Mouse (Mus musculus): ENCODE data around the gene Cdc42.

Cdc42 gene

DNA sequence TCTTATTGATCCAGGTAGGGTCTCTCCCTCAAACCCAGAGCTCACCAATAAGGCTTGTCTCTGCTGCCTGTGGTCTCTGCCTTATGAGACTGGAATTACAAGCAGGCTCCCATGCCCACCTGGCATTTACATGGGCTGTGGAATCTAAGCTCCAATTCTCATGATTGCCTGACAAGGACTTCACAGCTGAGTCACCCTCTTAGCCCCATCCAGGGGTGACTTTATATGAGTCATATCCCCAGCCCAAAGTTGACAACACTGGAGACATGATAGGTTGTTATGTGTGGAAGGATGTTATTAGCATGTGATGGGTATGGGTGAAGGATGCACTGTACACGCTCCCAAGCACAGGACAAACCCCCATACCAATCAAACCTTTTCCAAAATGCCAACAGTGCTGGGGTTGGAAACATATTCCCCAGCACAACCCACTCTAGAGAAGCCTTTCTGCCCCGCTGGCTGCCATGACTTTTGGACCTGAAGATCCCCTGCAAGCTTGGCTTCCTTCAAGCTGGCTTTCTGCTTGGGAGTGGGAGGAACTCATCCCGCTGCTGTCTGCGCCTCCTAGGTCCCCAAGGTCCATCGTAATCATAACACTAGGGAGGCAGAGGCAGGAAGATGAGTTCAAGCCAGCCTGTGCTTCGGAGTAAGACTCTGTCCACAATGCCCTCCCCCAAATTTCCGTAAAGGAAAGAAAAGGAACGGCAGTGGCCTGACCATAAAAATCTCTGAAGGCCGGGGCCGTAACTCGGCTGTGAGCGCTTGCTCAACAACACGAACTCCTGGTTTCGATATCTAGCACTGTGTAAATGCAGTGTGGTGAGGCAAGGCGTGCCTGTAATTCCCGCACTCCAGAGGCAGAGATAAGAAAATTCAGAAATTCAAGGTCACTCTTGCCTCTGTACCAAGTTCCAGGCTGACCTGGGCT is 14.3 kb upstream of the Cdc42 start:
- DNase-seq (ENCODE audit: low spot score in 2 of 2) = no peak

DNA sequence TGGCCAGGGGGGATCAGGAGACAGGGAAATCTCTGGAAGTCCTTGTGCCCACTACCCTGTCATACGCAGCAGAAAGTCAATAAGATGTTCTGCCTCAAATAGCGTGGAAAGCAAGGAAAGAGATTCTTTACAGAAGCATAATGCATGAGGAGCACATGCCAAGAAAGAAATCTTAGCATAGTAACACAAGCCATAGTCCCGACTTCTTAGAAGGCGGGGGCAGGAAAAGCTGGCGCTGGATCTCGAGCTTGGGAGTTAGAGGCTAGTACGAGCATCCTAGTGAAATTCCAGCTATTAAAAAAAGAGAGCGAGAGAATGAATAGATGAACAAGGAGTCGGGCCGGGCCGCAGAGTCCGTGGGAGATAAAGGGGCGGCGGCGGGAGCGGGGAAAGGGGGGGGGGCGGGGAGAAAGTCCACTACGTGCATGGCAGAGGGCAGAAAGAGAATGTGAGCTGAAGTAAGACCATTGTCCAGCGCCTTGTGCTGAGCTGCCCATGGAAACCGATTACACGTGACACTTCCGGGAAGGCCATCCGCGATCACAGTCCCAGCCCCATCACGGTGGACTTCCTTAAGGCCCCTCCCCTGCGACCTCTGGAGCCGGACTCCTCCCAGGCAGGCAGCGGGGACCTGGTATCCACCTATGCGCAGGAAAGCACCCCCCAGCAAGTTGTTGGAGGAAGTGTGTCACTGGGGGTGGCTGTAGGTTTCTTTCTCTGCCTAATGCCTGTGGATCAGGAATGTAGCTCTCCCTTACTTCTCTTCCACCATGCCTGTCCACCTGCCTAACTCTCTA is 12.6 kb upstream of the Cdc42 start:
- DNase-seq (ENCODE audit: low spot score in 2 of 2) = peak in 1 of 2 experiments; percentile 46

DNA sequence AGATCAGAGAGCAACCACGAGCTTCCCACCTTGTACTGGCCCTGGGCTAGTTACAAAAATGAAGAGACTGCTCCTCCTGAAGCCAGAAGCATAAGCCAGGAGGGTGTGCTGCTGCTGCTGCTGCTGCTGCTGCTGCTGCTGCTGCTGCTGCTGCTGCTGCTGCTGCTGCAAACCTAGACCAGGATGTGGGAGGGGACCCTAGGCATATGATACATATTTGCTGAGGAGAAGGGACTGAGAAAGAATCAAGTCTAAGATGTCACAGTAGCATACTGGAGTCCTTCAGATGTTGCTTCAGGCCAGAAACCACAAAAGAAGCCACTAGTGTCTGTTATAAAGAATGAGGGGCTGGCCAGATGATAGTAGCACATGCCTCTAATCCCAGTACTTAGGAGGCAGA is 10.7 kb upstream of the Cdc42 start:
- DNase-seq (ENCODE audit: low spot score in 2 of 2) = no peak

DNA sequence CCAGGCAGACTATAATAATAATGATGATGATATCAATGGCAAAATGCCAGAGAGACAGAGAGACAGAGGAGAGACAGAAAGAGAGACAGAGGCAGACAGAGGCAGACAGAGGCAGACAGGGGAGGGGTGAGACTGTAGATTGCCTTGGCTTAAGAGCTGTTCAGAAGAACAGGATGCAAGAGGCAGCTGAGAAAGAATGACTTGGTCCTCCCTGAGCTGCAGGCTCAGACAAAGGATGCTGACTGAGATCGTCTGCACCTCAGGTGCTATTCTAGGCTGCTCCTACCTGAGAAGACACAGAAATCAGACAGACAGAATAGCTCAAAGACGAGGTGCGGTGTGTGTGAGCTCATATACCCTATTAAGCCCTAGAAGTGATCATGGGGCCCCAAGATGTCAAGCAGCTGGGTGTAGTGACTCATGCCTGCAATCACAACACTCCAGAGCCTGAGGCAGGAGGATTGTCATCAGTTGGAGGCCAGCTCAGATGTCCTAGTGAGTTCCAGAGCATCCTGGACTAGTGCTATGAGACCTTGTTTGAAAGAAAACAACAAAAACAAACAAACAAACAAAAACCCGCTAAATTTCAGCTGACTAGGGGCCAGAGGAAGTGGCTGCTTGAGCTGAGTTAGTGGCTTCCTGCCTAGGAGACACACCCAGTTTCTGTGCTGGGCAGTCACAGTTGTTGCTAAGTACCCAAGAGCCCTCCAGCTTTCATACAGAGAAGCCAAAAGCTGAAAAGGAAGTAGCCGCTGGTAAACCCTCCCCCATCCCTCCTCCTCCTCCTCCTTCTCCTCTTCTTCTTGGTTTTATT is 10.0 kb upstream of the Cdc42 start:
- peak in 1 of 2 experiments; percentile 63 for DNase-seq (ENCODE audit: low spot score in 2 of 2)

DNA sequence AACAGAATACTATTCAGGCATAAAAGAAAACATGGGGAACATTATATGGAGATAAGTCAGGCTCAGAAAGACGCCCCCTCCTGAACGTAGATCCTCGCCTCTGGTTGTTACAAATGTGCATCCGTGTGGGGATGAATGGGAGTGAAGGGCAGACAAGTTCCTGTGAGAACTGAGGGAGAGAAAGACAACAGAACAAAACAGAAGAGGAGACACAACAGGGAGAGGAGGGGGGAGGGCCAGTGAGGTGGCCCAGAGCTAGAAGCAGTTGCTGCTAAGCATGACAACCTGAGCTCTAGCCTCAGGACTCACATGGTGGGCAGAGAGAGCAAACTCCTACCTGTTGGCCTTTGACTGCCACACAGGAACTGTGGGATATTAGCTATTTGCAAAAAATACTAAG is 8.6 kb upstream of the Cdc42 start:
- DNase-seq (ENCODE audit: low spot score in 2 of 2) = no peak

DNA sequence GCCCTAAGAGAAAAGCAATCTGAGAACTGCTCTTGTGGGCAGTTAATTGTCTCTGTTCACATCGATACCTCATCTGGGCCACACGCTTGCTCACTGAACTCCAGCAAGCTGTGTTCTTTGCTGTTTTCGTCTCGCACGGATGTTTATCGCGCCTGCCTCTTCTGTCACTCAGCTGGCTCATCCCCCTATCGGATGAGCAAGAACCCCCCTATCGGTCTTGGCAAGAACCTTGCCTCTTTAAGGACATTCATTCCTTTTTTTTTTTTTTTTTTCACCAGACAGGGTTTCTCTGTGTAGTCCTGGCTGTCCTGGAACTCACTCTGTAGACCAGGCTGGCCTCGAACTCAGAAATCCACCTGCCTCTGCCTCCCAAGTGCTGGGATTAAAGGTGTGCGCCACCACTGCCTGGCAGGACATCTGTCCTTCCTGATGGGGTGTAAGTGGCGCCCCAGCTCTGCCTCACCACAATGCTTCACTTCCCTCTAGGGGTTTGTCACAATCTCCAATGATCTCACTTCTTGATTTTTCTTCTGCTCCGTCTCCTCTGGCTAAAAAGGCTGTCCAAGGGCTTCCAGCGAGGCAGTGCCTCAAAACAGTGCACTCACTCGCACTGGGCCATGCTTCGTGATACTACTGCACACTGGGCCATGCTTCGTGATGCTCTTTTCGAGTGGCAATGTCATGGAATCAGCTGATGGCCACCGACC is 8.0 kb upstream of the Cdc42 start:
- peak in 1 of 2 experiments; percentile 53 for DNase-seq (ENCODE audit: low spot score in 2 of 2)

DNA sequence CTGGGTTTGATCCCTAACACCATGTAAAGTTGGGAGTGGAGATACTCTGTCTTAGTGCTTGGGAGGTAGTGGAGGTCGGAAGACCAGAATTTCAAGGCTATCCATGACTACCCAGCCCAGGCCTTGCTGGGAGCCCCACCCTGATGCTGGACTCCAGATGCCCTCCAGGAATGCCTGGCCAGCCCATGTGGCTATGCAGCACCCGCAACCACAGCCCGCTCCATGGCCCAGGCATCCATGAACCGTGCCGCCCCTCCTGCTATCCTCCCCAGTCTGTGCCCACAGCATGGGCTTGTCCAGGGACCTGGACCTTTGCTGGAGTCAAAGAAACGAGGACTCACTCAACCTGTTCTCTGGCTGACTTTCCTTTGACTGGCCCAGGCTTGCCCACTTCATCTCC is 7.3 kb upstream of the Cdc42 start:
- DNase-seq (ENCODE audit: low spot score in 2 of 2) = no peak

DNA sequence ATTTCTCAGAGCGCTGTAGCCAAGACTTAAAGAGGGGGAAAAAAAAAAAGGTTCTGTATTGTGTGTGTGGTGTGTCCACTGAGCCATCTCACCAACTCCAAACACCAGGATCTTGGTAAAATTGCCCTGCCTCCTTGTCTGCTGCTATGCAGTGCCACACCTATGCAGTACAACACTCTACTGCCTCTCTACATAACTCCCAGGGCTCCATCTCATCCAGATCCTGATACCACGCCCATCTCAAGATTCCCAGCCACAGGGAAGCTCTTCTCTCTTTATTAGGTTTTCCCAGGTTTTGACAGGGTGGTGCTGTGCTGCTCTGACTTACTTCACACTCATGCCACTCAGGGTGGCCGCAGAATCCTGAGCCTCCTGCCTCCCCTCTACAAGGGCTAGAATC is 3.5 kb upstream of the Cdc42 start:
- no peak for DNase-seq (ENCODE audit: low spot score in 2 of 2)

DNA sequence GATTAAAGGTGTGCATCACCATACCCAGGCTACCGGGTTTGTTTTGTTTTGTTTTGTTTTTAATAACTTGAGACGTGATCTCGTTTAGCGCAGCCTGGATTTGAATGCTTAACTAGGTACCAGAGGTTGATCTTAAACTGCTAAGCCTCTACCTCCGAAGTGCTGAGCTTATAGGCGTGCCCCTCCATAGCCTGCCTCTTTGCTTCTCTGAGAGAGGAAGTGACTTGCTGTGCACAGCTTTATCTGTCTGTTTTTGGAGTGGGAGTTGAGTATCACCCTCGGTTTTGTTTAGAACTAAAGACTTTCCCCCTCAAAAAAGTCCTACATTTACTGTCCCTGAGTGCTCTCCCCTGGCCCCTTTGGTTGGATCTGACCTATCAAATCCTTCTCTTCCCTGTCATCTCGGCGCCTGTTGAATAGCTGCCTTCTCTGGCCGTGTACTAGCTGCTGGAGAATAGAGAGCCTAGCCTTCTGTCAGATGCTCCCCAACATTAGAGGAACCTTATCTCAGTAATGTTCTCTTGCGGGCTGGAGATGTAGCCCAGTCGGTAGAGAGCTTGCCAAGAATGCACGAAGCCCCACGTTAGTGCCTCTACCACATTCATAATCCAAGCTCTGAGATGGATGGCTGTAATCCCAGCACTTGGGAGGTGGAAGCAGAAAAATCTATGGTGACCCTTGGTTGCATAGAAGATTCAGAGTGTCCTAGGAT is 927 bp upstream of the Cdc42 start:
- peak in 1 of 2 experiments; percentile 55 for DNase-seq (ENCODE audit: low spot score in 2 of 2)

DNA sequence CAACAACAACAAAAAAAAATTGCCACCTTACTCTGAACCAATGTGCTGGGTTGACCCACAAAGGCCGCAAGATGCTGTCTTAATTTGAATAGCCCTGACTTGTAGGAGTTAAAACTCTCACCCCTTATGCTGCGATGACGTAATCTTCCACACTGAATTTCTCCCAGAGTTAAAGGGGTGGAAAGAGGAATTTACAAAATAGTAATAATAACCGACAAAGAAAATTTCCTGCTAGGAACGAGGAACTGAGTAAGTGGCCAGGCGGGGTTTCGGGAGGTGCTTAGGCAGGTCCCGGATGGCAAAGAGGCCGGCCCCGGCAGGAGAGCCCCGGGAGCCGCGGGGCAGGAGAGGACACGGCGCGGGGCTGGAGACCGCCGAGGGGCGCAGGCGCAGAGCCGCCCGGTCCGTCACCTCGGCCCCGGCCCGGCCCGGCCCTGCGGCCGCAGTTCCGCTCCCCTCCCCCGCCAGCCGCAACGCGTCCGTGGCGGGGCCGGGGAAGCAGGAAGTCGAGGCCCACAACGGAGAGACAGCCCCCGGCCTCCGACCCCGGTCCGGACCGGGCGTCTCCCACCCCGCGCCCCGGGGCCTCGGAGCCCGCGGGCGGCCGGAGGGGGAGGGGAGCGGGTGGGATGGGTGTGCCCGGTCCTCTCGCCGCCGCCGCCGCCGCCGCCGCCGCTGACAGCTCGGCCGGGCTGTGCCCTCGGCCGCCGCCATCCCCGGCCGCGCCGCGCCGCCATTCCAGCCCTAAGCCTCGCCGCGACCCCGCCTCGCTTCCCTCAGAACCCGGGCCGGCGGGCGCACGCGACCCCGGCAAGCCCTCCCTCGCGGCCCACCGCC is 628 bp downstream of the Cdc42 start:
- peak; percentile 73 to 74 for DNase-seq (ENCODE audit: low spot score in 2 of 2)

DNA sequence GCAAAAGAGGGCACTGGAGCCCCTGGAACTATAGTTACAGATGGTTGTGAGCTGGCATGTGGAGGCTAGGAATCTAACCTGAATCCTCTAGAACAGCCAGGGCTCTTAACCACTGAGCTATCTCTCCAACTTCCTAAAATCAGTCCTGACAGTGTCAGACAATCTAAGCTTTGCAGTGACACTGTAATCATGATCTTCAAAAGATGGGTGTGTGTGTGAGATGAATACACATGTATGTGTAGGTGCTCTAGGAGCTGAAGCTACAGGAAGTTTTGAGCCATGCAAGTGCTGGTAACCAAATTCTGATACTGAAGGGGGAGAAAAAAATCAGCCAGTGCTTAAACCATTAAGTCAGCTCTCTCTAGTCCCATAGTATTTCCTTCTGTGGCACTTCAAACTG is 6.9 kb downstream of the Cdc42 start:
- DNase-seq (ENCODE audit: low spot score in 2 of 2) = no peak

DNA sequence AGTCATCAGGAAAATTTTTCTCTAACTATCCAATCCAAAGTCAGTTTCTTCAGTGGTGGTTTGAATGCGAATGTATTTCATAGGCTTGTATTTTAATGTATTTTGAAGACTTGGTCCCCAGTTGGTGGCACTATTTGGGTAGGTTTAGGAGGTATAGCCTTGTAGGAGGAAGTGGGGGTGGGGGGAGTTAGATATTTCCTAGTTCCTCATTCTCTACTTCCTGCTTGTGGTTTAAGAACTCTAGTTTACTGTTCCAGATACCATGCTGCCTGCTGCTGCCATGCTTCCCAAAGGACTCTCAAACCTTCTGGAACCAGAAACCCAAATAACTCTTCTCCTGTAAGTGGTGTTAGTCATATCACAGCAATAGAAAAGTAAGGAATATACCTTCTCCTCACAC is 11.7 kb downstream of the Cdc42 start:
- DNase-seq (ENCODE audit: low spot score in 2 of 2) = peak in 1 of 2 experiments; percentile 50

DNA sequence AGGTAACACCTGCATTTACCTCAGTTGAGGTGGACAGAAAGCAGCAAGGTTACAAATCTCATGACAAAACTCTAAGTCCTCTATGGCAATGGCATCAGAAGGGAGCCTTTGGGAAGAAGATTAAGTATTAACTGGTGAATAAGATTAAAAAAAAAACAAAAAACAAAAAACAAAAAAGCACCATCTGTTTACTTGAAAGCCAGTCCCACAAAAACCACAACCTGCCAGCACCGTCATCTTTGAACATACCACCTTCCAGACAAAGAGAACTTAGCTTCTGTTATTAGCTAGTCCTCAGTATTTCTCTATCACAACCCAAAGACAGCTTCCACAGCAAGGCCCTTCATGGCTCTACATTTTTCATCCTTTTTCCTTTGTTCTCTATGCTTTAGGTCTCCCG is 12.4 kb downstream of the Cdc42 start:
- DNase-seq (ENCODE audit: low spot score in 2 of 2) = no peak

DNA sequence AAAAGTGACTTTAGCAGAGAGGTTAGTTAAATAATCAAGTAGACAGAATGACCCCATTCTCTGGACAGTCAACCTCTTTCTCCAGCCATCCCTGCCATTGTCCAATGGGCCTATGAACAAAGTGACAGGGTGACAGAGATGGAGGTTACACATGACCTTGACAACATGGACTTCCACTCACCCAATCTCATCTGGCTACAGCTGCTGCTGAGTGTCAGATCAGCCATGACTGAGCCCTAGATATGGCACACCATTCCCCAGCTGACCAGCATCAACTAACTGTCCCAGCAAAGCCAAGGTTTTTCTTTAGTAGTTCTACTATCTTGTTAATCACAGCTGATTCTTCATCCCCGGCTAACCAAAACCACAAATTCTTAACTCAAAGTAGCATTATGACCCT is 14.7 kb downstream of the Cdc42 start:
- DNase-seq (ENCODE audit: low spot score in 2 of 2) = no peak

DNA sequence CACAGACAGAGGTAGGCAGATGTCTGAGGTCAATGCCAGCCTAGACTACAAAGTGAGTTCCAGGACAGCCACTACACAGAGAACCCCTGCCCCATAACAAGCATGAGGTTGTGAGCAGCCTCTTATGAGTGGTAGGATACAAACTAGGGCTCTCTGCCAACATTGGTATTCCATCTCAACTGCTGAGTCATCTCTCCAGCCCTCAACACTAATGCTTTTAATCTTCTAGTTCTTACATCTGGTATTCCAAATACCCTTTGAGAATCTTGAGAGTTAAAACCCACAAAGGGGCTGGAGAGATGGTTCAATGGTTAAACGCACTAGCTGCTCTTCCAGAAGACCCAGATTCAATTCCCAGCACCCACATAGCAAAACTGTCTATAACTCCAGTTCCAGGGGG is 18.1 kb downstream of the Cdc42 start:
- no peak for DNase-seq (ENCODE audit: low spot score in 2 of 2)

DNA sequence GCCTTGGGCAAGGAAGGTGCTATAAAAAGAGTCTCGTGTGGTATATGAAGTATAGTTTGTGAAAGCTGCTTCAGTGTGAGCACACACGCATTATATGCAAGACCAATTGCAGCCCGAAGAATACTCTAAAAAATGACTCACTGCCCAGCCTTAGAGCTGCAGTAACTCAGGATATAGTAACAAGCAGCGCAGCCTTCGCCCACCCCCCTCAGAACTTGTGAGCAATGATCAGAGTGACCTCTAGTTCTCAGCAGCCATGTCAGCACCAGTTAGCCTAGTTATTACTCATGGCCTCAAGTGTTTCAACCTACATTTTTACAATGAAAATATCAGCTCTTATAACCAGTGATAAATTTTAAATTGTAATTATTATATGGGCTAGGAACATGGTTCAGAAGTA is 21.1 kb downstream of the Cdc42 start:
- DNase-seq (ENCODE audit: low spot score in 2 of 2) = no peak

DNA sequence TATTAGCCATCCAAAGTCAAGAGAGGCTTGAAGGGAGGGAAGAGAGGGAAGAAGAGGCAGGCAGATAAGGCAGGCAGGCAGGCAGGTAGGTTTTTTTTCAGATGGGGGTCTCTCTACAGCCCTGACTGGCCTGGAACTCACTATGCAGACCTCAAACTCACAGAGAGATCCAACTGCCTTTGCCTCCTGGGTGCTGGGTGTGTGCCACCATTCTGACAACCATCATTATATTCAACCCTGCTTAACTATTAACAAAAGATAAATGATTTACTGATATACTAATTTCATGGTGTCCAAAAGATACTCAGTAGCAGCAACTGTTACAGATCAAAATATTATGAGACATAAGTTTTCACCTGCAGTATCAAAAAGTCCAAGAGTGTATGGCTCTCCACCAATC is 25.5 kb downstream of the Cdc42 start:
- DNase-seq (ENCODE audit: low spot score in 2 of 2) = no peak

DNA sequence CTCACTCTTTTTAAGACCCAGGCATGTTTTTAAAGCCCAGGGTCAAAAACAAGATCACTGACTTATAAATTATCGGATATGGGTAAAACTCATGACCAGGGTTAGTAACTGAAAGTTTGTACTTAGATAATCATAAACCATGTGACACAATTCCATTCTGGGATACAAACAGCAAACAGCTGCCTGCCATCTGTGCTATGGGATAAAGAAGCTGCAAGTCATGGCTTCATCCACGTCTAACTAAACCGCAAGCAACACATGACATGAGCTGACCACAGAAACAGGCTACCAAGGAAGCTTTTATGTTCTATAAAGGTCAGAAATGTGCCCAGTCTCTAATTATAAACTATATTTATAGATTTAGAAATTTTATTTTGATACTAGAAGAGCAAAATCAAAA is 31.0 kb downstream of the Cdc42 start:
- DNase-seq (ENCODE audit: low spot score in 2 of 2) = no peak

DNA sequence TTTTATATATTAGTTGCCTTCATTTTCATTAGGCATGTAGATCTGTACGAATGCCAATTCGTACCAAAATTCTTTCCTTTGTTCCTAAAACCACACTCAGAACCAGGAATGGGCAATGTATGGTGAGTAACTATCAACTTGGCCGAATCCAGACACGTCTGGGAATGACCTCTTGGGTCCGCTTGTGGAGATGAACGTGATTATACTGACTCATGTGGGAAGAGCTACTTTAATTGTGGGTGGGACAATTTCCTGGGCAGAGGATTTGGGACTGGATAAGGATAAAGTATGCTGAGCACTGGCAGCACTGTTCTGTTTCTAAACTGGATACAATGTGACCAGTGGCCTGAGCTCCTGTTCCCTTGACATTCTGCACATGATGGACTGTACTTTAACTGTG is 32.6 kb downstream of the Cdc42 start:
- no peak for DNase-seq (ENCODE audit: low spot score in 2 of 2)

Data from spleen, postnatal 10 days (tissue).